Mouse (Mus musculus) CH12F3 (cell line): Measurements from ENCODE around the gene Tmem109.

ENCODE experiments used
- in situ Hi-C: fragments of 300-500 bp; cut with MboI; formaldehyde crosslinking; loops from 2 replicates; pipeline ENCODE4 v1.14.3; 2020; ENCODE audit warnings: low sequenced_read_pairs

Tmem109 gene

DNA sequence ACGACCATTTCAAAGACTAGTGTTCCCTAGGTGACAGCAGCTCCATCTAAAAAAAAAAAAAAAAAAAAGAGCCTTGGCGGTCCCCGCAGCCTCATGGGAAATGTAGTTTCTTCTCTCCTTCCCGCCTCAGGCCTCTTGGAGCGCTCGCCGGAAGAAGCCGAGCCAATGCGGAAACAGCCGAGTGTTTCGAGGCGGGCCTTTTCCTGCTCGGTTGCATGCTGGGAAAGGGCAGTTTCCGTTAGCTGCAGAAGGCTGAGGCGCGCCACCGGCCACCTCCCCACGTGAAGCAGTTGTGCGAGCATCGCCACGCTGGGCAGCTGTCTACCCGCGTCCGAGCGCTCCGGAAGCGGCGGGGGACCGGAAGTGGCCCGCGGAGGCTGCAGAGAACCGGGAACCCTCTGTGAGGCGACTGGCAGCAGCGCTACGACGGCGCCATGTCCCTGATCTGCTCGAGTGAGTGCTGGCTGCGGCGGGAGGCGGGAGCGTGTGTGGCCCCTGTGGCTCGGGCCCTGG, 13.3 kb upstream of the Tmem109 start, which contains the start of gene Prpf19:
TSS of gene Prpf19 (plus strand) at position 216 of the 513 bp plus-strand sequence.
- in situ Hi-C loops: no loop called here

- in situ Hi-C loops: no loop called here
Observed at GRCm38 (mm10) chr19:10892201-10892600, 10.4 kb upstream of the Tmem109 start.

GRCm38 (mm10) chr19:10880975-10881425, 801 bp downstream of the Tmem109 start:
- in situ Hi-C loops: no loop called here

- in situ Hi-C loops: no loop called here
Observed at GRCm38 (mm10) chr19:10880085-10880974, 1.5 kb downstream of the Tmem109 start.

- in situ Hi-C loops: no loop called here
Observed at GRCm38 (mm10) chr19:10878201-10878837, 3.5 kb downstream of the Tmem109 start.

DNA sequence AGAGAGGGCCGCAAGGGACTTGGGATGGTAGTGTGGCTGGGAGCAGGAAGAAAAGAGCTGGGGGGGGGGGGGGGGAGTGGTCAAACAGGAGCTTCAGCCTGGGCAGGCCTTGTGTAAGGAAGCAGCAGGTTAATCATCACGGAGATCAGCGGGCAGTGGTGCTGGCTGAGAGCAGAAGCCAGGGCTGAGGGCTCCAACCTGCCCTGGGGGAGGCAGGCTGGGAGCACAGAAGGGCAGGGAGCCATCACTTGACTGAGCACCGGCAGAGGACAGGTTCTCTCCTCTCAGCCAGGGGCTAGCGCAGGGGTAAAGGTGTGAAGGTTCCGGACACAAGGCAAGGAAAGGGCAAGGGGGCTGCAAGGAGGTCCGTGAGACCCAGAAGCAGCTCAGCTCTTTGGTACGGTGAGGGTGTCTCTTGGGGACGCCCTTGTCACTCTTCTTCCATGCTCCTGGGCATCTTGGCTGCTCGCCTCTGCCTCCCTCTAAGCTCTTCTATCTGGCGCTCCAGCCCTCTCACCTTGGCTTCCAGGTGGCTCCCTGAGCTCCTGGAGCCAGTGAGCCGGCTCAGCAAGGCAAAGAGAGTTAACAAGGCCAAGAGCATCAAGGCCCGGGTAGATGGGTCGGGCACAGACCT, 10.4 kb downstream of the Tmem109 start:
- in situ Hi-C loops: no loop called here

DNA sequence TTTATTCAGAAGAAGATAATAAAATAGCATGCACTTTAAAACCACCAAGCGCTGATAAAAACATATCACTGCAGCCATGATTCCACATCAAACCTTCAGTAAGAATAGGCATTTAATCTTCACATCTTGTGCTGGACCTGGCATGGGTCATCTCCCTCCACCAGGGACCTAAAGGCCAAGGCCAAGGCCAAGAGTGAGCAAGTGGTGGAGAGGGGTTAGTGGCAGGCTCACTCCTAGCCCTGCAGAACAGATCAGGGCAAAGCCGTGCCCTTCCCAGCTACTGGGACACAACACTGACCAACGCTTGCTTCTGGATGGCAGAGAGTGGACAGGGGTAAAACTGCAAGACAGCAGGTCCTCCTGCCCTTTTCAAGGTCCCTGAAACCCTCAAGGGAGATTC, 11.1 kb downstream of the Tmem109 start:
- in situ Hi-C loops: no loop called here

DNA sequence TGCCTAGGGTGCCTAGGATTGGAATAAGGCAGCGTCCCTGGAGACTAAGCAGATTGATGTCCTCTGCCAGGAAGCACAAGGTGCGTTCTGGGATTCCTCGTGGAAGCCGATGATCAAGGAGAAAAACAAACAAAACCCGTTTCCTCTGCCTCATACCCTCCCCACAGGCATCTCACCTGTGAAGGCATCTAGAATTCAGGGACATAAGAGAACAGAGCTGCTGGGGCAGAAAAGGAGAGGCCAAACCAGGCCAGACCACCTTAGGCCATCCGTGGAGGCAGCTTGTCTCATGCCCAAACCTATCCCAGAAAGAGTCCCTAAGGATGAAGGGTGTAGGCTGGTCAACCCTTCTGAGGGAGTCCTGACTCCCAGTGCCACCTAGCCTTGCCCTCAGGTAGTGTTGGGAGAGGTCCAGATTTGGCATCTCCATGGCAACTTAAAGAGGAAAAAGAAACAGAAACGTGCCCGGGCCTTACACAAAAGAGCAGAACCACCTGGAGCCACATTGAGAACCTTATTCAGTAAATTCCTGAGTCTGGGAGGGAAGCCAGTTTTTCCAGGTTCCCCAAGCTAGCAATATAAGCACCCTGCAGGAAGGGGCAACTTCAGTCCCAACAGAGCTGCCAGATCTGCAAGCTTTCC, 11.8 kb downstream of the Tmem109 start, which contains the start of gene Tmem132a:
TSS of gene Tmem132a (minus strand) at position 55 of the 642 bp plus-strand sequence.
- in situ Hi-C loops: no loop called here

- in situ Hi-C loops: no loop called here
Observed at GRCm38 (mm10) chr19:10869241-10869885, 12.4 kb downstream of the Tmem109 start.

GRCm38 (mm10) chr19:10868623-10869141, 13.1 kb downstream of the Tmem109 start:
- in situ Hi-C loops: no loop called here

DNA sequence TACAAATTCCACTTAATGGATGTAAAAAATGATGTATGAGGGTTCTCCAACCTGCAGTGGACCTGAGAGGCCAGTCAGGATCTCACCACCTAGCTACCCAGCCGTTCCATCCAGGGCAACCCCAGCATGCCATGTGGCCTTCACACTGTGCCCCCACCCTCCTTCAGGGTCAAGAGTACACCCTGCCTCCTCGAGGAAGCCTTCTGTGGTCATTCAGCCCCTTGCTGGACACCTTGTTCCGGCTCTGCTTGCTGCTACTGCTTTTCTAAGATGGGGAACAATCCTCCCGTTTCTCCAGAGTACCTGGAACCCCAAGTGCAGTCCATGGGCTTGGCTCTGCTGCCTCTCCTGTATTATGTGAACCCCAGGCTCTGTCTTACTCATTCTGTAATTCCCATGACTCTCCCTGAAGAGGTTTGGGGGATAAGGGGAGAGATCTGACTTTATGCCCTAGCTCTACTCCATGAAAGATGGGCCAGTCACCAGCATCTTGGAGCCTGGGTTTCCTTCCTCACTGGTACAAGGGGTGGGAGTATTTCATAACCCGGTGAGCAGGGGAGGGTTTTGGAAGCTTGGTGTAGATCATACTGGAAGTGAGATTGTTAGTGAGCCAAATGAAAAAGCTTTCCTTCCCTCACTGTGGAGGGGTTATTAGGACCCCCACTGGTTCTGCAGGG, 13.7 kb downstream of the Tmem109 start:
- in situ Hi-C loops: no loop called here

DNA sequence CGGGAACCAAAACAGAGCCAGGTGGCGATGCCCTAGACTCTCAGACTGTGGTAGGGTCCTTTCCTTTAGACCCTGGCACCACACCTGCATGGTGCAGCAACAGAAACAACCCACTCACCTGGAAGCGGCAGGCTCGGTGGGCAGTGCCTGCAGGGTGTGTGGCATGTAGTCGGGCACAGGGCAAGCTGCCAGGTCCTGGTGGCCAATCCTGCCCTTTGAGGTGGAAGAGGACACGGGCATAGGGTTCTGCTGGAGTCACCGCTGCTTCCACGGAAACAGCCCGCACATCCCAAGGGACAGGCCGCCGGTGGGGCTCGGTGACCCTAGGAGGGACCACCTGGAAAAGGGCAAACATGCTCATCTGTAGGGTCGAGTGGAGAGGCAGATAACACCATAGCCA, 15.4 kb downstream of the Tmem109 start:
- in situ Hi-C loops: no loop called here

DNA sequence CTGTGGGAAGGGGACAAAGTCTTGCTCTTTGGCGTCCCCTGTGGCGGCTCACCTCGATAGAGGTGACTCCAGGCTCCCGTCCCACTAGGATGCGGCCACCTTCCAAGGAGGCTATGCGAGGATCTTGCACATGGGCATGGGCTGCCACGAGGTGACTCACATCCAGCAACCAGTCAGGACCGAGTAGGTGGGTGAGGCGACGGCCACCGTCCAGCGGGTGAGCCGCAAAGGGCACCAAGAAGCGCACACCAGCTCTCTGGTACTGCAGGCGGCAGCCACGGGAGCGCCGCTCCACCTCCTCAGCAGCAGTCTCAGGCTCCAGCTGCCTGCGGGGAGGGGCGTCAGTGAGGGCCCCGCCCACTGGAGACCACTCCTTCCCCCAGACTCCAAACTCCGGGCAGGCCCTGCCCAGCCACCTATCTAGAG, 21.7 kb downstream of the Tmem109 start:
- in situ Hi-C loops: no loop called here

GRCm38 (mm10) chr19:10856520-10856919, 25.3 kb downstream of the Tmem109 start:
- in situ Hi-C loops: no loop called here

DNA sequence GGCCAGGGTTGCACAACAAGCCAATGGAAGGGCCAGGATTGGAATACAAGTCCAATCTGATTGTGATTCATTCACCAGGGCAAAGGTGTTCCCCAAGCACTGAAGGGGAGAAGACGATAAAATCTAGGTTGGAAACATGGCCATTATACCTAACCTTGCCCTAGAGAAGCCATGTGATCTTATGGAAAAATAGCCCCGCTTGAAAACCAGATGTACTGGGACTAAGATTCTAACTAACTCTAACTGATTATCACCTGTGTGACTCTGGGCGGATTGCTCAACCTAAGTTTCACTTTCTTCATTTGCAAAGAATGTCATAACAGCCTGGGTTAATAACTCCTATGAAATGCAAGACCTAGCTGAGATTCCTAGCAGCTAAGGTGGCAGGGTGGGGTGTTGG, 26.4 kb downstream of the Tmem109 start:
- in situ Hi-C loops: no loop called here

DNA sequence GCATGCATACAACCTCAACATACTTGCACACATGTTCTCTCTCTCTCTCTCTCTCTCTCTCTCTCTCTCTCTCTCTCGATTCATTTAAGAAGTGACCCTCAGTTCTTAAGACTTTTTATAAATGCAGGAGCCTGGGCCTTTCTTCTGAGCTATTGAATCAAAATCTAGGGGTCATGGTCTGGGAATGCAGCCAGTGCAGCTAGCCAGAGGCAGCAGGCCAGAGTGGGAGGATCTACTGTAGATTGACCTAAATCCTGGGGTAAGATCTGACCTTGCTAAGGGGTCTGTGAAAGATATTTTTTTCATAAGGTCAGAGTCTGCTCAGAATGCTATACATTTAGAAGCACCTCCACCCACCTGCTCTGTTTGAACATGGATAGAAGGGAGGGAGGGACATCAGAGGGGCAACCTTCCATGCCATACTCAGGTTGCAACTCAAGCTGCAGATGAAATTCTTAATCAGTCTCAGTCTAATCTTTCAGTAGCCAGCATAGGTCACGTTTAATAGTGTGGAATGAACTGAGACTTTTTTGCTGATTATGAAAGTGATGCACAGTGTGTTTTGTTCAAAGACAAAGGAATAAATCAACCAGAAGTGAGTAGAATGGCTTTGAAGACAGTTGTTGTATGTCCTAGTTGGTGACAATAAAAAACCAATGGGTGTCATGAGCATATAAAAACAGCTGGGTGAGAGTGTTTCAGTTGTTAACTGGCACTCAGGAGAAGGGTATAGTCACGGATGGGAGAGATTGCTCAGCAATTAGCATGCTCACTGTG, 34.3 kb downstream of the Tmem109 start:
- in situ Hi-C loops: no loop called here

DNA sequence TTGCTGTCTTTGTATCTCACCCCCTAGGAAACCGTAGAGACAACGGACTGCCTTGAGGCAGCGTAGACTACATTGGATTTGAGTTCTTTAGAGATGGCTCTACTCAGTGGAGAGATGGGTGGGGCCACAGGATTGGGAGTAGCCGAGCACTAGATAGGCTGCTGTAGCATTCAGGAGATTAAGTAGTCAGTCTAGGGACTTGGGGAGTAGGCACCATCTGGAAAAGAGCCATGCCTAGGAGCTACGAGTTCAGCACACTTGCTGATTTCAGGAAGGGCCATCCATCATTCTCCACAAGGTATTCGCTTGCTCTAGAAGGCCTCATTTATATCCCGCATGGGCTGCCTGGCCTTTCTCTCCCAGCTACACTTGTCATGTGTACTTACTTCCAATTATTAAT, 35.7 kb downstream of the Tmem109 start:
- in situ Hi-C loops: no loop called here

GRCm38 (mm10) chr19:10845454-10845853, 36.3 kb downstream of the Tmem109 start:
- in situ Hi-C loops: no loop called here

- in situ Hi-C loops: no loop called here
Observed at GRCm38 (mm10) chr19:10844206-10844605, 37.6 kb downstream of the Tmem109 start.
